Mouse (Mus musculus): Measurements from ENCODE around the gene Ccdc136. TPM values are rescaled to one million over a fixed set of nuclear protein-coding genes. Genes with fewer than 3 reads are reported as not detected.

Ccdc136 gene
- polyA plus RNA-seq, 1 experiment from 2014 or later: 40.2 TPM

- no peaks in the 10 kb centered on the region; the same call in 1 of the 2 replicates for H3K27me3 ChIP-seq (replicated peaks; ENCODE audit: control insufficient read depth, insufficient read depth, low read length)
- no peak within 1 kb of the TSS for H3K4me3 ChIP-seq (ENCODE audit: low read depth, low read length)
- peaks cover 22% of the 10 kb centered on the region for H3K36me3 ChIP-seq (ENCODE audit: control insufficient read depth, insufficient read depth, low read length)
- ATAC-seq: no peak
- H3K4me2 ChIP-seq (ENCODE audit: low read length): no peak within 1 kb of the TSS
- no peak for DNase-seq (ENCODE audit: low spot score)
- H3K4me1 ChIP-seq (ENCODE audit: control insufficient read depth, insufficient read depth, low read length): peaks cover 4% of the 10 kb centered on the region
- 93% methylated on average over 4 of the region's 4 CpGs for WGBS
- no peak within 1 kb of the TSS for H3K9ac ChIP-seq (ENCODE audit: low read length)
- H3K27ac ChIP-seq (ENCODE audit: low read depth, low read length): no peak within 1 kb of the TSS
- no peaks in the 10 kb centered on the region for H3K9me3 ChIP-seq (replicated peaks; ENCODE audit: control insufficient read depth, low read length)
Observed at GRCm38 (mm10) chr6:29471137-29471536, 75.0 kb downstream of the Ccdc136 start, which contains the start of gene Atp6v1fnb. Gene Atp6v1fnb, plus strand, starts transcription at chr6:29471437.

- peak; percentile 95 for ATAC-seq
- 2% methylated on average over 31 of the region's 33 CpGs for WGBS
- Histone ChIP-seq H3K27me3 (replicated peaks; ENCODE audit: control insufficient read depth, insufficient read depth, low read length) (no peaks in the 10 kb centered on the region; the same call in 1 of the 2 replicates), H3K9me3 (replicated peaks; ENCODE audit: control insufficient read depth, low read length) (no peaks in the 10 kb centered on the region), H3K4me2 (ENCODE audit: low read length) (peak overlapping the region; percentile 66), H3K4me3 (ENCODE audit: low read depth, low read length) (peak overlapping the region; percentile 36), H3K36me3 (ENCODE audit: control insufficient read depth, insufficient read depth, low read length) (peaks cover 22% of the 10 kb centered on the region), H3K4me1 (ENCODE audit: control insufficient read depth, insufficient read depth, low read length) (no peaks in the 10 kb centered on the region), H3K27ac (ENCODE audit: low read depth, low read length) (no peak overlapping the region), H3K9ac (ENCODE audit: low read length) (peak overlapping the region; percentile 61)
- peak; percentile 88 for DNase-seq (ENCODE audit: low spot score)
Observed at GRCm38 (mm10) chr6:29473941-29474691, 78.0 kb downstream of the Ccdc136 start.

- ATAC-seq (no peak), DNase-seq (ENCODE audit: low spot score) (no peak)
- Histone ChIP-seq H3K27me3 (replicated peaks; ENCODE audit: control insufficient read depth, insufficient read depth, low read length) (no peaks in the 10 kb centered on the region; the same call in 1 of the 2 replicates), H3K9me3 (replicated peaks; ENCODE audit: control insufficient read depth, low read length) (no peaks in the 10 kb centered on the region), H3K4me1 (ENCODE audit: control insufficient read depth, insufficient read depth, low read length) (no peaks in the 10 kb centered on the region), H3K4me3 (ENCODE audit: low read depth, low read length) (no peak overlapping the region), H3K36me3 (ENCODE audit: control insufficient read depth, insufficient read depth, low read length) (peaks cover 21% of the 10 kb centered on the region), H3K9ac (ENCODE audit: low read length) (no peak overlapping the region), H3K4me2 (ENCODE audit: low read length) (peak overlapping the region; percentile 66; the same call in 1 of the 2 replicates), H3K27ac (ENCODE audit: low read depth, low read length) (no peak overlapping the region)
- 50% methylated on average over 2 of the region's 2 CpGs for WGBS
Observed at GRCm38 (mm10) chr6:29474736-29475135, 78.6 kb downstream of the Ccdc136 start.

Small RNA genes lying within 50 kb of the gene (microRNA-seq; reads per million reads assigned to microRNA genes)
- gene Gm26220: not detected
- gene Gm44354: not detected

Other genes starting within 250 kb of the Ccdc136 start
- gene Rbm28, start 231.3 kb upstream of the Ccdc136 start, polyA plus RNA-seq (2014; fragmentation: Nextera tagmentation; extraction: Ambion mirVana): 34.3 and 36.6 TPM in 2 replicates
- gene Prrt4, start 216.7 kb upstream of the Ccdc136 start, polyA plus RNA-seq (2014; fragmentation: Nextera tagmentation; extraction: Ambion mirVana): 1.9 and 3.8 TPM in 2 replicates
- gene Impdh1, start 179.9 kb upstream of the Ccdc136 start, polyA plus RNA-seq (2014; fragmentation: Nextera tagmentation; extraction: Ambion mirVana): 34.5 and 50.2 TPM in 2 replicates
- 46.6 and 54.6 TPM in 2 replicates for gene Hilpda, start 123.8 kb upstream of the Ccdc136 start, polyA plus RNA-seq (2014; fragmentation: Nextera tagmentation; extraction: Ambion mirVana)
- 0.53 and 1.0 TPM in 2 replicates for gene Fam71f2, start 116.7 kb upstream of the Ccdc136 start, polyA plus RNA-seq (2014; fragmentation: Nextera tagmentation; extraction: Ambion mirVana)
- gene Fam71f1, start 77.2 kb upstream of the Ccdc136 start, polyA plus RNA-seq (2014; fragmentation: Nextera tagmentation; extraction: Ambion mirVana): not detected in 2 replicates
- 196 and 210 TPM in 2 replicates for gene Calu, start 48.2 kb upstream of the Ccdc136 start, polyA plus RNA-seq (2014; fragmentation: Nextera tagmentation; extraction: Ambion mirVana)
- gene Opn1sw, start 7.8 kb upstream of the Ccdc136 start, polyA plus RNA-seq (2014; fragmentation: Nextera tagmentation; extraction: Ambion mirVana): 0.17 and 0.33 TPM in 2 replicates
- gene Flnc, start 36.9 kb downstream of the Ccdc136 start, polyA plus RNA-seq (2014; fragmentation: Nextera tagmentation; extraction: Ambion mirVana): 1.1 and 2.5 TPM in 2 replicates
- gene Atp6v1f, start 71.4 kb downstream of the Ccdc136 start, polyA plus RNA-seq (2014; fragmentation: Nextera tagmentation; extraction: Ambion mirVana): 340 and 395 TPM in 2 replicates
- gene Atp6v1fnb, start 75.1 kb downstream of the Ccdc136 start, polyA plus RNA-seq (2014; fragmentation: Nextera tagmentation; extraction: Ambion mirVana): 0.27 TPM in 1 of 2 replicates, not detected in the other
- 5.8 and 10.6 TPM in 2 replicates for gene Kcp, start 111.6 kb downstream of the Ccdc136 start, polyA plus RNA-seq (2014; fragmentation: Nextera tagmentation; extraction: Ambion mirVana)
- 0.98 and 1.4 TPM in 2 replicates for gene Irf5, start 130.3 kb downstream of the Ccdc136 start, polyA plus RNA-seq (2014; fragmentation: Nextera tagmentation; extraction: Ambion mirVana)
- 97.5 and 105 TPM in 2 replicates for gene Tnpo3, start 213.6 kb downstream of the Ccdc136 start, polyA plus RNA-seq (2014; fragmentation: Nextera tagmentation; extraction: Ambion mirVana)

Measured in forebrain, embryonic 14.5 days (tissue).